Mouse (Mus musculus) olfactory bulb, adult 2 months (tissue): Measurements from ENCODE around the gene Elmsan1. TPM values are rescaled to one million over a fixed set of nuclear protein-coding genes. Genes with fewer than 3 reads are reported as not detected.

Experiments
- H3K27ac ChIP-seq: fragments of 200-500 bp; 2 replicates; pipeline ENCODE4 v1.5.1; 2012; ENCODE audit warnings: low read depth, low read length; ENCODE audit not compliant: insufficient read depth
- H3K4me1 ChIP-seq: fragments of 200-500 bp; 2 replicates; pipeline ENCODE4 v1.6.1; 2012; ENCODE audit warnings: low read length; ENCODE audit not compliant: control insufficient read depth, insufficient read depth
- H3K4me3 ChIP-seq: fragments of 200-500 bp; 2 replicates; pipeline ENCODE4 v1.5.1; 2012; ENCODE audit warnings: mild to moderate bottlenecking, low read depth, low read length, moderate library complexity; ENCODE audit not compliant: insufficient read depth
- CTCF ChIP-seq: fragments of 200-500 bp; IDR thresholded peaks from 2 replicates; pipeline ENCODE4 v1.5.1; 2012; ENCODE audit warnings: low read depth, mild to moderate bottlenecking, low read length, moderate library complexity; ENCODE audit not compliant: insufficient read depth
- POLR2A ChIP-seq: fragments of 200-500 bp; IDR thresholded peaks from 2 replicates; pipeline ENCODE4 v1.6.1; 2012; ENCODE audit warnings: mild to moderate bottlenecking, low read depth, low read length, moderate library complexity; ENCODE audit not compliant: insufficient read depth
- WGBS: fragments of 180-500 bp; shearing (Covaris S2); methylation state at CpG from one replicate; pipeline ENCODE4 v1.1.7; 2018; 5-methylcytosine and 5-hydroxymethylcytosine counted together
- polyA plus RNA-seq: library from polyadenylated mRNA; stranded (reverse); fragments of >200 nt; gene quantifications from 2 replicates; pipeline ENCODE4 v1.2.4, GENCODE M21; 2012; ENCODE audit warnings: low replicate concordance; ENCODE audit not compliant: missing spikeins, insufficient read depth, insufficient read length

The Elmsan1 gene
- polyA plus RNA-seq, 1 experiment: not detected

DNA sequence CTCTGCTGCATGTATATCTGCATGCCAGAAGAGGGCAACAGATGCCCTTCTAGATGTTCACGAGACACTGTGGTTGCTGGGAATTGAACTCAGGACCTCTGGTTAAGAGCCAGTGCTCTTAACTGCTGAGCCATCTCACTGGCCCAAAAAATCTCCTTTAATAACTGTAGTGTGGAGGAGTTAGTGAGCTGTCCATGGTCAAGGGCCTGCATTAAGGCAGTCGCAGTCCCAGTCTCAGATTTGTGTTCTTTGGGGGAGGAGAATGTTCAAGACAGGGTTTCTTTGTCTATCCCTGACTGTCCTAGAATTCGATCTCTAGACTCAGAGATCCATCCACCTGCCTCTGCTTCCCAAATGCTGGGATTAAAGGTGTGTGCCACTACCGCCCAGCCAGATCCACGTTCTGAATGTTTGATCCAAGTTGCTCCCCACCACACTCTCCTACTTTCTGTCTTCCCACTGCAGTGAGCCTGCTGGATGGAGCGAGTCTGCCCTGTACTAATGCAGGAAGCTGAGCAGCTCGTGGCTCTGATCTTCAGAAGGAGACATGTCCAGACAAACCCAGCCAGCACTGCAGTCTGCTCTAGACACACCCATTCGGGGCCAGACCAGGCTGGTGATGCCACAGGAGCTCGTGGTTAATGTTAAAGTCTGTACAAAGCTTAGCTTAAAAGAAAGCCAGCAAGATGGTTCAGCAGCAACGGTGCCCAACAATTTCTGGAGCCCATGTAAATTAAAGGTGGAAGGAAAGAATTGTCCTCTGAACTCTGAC lies 17.5 kb upstream of the Elmsan1 start:
- no peak for TF ChIP-seq POLR2A
- TF ChIP-seq CTCF: no peak
- WGBS: 87% methylated on average over 10 of the region's 10 CpGs
- Histone ChIP-seq H3K4me3 (no peak overlapping the region), H3K4me1 (no peaks in the 10 kb centered on the region), H3K27ac (no peak overlapping the region)

DNA sequence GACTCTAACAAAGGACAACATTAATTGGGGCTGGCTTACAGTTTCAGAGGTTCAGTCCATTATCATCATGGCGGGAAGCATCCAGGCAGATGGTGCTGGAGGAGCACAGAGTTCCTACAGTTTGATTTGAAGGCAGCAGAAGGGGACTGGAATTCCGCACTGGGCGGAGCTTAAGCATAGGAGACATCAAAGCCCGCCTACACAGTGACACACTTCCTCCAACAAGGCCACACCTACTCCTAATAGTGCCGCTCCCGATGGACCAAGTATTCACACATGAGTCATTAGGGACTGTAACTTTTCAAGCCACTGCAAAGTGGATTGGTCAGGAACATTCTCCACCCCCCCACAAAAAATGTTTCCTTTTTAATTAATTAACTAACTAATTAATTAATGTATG lies 16.9 kb upstream of the Elmsan1 start:
- 92% methylated on average over 6 of the region's 6 CpGs for WGBS
- no peaks in the 10 kb centered on the region for H3K4me1 ChIP-seq
- no peak overlapping the region for H3K4me3 ChIP-seq
- no peak overlapping the region for H3K27ac ChIP-seq
- TF ChIP-seq POLR2A (no peak), CTCF (no peak)

DNA sequence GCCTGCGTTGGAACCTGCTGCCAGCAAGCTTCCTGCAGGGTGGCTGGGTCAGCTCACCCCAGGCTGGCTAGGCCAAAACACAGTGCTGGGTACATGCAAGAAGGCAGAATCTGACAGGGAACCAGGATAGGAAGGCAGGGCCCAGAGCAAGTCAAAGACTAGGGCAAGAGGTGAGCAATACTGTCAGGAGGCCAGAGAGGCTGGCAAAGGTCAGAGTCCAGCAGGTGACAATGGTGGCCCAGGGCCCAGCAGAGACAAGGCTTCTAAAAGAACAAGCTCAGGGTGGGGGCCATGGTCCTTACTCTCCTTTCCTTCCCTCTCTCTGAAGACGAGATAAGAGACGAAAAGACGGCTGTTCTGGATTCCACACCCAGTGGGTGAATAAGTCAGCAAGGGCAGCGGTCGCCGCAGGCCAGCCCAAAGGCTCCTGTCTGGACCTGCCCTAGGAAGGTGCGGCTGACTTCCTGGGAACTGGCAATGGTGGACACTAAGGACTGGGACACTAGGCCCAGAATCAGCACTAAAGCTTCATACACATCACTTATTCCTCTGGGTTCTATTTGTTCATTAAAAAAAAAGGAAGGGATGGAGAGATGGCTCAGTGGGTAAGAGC lies 14.9 kb upstream of the Elmsan1 start:
- TF ChIP-seq CTCF (no peak), POLR2A (no peak)
- H3K4me3 ChIP-seq: no peak overlapping the region
- no peaks in the 10 kb centered on the region for H3K4me1 ChIP-seq
- 94% methylated on average over 8 of the region's 8 CpGs for WGBS
- H3K27ac ChIP-seq: no peak overlapping the region

DNA sequence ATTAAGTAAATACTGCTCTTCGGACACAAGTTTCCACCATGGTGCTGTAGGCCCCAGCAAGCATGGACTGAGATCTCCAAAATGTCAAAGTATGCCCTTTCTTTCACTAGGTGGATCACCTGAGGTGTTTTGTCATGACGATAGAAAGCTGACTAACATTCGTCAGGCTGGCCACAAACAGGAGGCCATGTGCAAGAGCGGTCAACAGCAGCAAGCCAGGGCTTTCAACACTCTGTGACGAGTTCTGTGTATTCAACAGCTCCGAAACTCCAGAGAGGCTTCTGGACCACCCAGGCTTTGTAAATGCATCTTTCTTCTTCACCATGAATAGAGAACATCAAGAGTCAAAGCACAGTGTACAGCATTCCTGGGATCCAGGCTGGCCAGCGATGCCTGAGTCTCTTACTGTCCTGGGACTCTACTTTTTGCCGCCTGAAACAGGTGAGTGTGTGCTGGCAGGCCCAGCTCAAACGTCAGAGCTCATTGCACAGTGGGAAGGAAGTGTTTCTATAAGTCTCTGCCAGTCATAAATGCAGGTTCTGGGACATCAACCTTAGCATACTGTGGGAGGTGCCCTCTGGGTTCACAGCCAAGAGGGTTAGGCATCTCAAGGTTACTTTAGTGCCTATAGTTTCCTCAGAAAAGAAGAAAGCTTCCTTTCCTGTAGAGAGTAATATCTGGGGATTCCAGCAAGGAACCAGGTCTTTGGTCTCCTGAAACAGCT lies 7.6 kb upstream of the Elmsan1 start:
- H3K4me1 ChIP-seq: peaks cover 5% of the 10 kb centered on the region
- H3K27ac ChIP-seq: no peak overlapping the region
- no peak for TF ChIP-seq CTCF
- TF ChIP-seq POLR2A: no peak
- WGBS: 89% methylated on average over 9 of the region's 9 CpGs
- H3K4me3 ChIP-seq: no peak overlapping the region

DNA sequence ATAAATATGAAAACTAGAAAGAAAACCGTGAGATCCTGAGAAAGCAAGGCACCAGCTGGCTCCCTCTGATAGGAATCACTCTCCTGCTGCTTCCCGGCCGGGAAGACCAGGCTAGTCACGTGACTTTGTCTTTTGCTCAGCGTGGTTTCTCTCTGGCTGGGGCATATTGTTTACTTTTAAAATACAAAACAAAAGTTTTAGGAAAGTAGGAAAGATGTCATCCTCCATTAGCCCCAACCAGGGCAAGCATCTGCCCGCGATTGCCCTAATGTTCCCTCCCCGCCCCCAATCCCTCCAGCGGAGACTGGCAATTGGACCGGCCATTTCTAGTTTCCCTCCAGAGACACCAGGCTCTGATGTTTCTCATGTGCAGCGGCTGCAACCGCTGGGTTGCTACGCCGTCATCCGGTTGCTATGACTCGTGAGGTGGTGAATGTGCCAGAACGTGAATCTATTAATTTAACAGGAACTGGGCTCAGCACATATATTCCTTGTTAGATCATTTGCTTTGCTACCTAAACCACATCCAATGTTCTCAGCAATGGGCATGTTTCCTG lies 3.8 kb upstream of the Elmsan1 start:
- TF ChIP-seq POLR2A (no peak), CTCF (no peak)
- 4% methylated on average over 17 of the region's 17 CpGs for WGBS
- H3K4me1 ChIP-seq: peaks cover 12% of the 10 kb centered on the region
- no peak overlapping the region for H3K27ac ChIP-seq
- H3K4me3 ChIP-seq: peak overlapping the region; percentile 38

DNA sequence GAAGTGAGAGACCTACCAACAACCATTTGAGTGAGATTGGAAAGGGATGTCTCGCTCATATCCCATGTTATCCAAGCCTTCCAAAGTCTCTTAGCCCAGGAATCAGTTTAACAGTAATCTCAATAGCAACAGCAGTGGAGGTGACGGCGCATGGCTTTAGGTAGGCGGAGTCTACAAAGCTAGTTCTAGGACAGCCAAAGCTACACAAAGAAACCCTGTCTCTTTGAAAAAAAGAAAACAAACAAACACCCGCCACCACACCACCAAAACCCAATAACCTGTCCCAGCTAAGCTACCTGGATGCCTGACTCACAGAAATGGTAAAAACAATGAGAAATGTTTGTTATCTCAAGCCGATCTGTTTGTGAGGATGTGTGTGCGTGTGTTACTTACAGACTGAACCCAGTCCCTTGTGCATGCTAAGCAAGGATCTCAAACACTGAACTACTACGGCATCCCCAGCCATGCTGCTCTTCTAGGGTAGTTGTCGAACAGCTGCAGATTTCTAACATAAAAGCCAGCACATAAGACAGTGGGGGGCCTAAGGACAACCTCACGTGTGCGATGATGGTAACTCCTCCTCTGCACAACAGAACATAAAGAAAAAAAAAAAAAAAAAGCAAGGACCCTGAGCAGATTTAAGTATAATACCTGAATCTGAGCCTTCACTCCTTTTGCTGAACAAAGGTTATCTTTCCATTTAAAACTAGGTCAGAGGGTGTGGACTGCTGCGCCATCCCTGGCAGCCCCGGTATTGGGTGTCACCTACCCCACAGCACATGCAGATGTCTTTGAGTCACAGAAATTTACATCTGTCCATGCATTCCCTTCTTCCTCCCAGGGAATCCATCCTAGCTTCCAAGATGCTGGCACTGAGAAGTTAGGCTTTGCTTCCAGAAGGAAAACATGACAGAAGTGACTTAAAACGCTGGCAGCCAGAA lies 2.5 kb upstream of the Elmsan1 start:
- peaks cover 14% of the 10 kb centered on the region for H3K4me1 ChIP-seq
- no peak overlapping the region for H3K4me3 ChIP-seq
- 75% methylated on average over 14 of the region's 14 CpGs for WGBS
- TF ChIP-seq POLR2A (no peak), CTCF (no peak)
- no peak overlapping the region for H3K27ac ChIP-seq

DNA sequence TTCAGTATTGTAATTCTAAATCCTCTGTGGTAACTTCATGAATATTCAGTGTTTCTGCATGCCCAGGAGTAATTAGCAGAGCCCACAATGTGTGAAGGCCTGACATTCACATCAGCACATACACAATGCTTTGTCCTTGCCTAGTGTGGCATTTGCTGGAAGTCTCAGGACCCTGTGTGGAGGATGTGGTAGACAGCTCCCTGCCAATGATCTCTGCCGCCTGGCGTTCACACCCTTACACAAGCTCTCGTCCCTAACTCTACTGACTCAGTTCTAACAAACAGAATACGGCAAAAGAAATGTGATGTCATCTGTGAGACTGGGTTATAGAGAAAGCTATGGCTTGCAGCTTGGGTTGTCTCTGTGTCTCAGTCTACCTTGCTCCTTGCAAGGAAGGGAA lies 1.8 kb upstream of the Elmsan1 start:
- Histone ChIP-seq H3K4me3 (no peak overlapping the region), H3K27ac (no peak overlapping the region), H3K4me1 (peaks cover 14% of the 10 kb centered on the region)
- no peak for TF ChIP-seq POLR2A
- no peak for TF ChIP-seq CTCF
- 74% methylated on average over 4 of the region's 4 CpGs for WGBS

DNA sequence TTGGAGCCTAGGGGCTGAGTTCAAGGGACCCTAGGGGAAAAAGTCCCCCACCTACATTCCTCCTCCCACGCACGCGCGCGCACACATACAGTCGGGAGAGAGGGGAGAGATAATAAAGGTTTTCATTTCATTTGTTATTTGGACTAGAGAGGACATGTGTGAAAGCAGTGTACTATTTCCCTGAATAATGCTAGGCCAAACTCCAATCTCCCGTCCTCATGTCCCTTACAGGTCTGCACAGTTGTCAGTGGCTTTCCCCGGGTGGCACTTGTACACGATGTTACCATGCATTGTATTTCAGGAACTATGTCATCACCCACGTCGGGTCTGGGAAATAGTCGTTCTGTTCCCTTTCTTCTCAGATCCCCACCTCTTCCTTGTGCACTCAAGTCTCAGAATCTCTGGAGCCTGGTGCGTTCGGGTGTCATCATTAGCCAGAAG lies 460 bp upstream of the Elmsan1 start:
- no peak for TF ChIP-seq CTCF
- no peak for TF ChIP-seq POLR2A
- Histone ChIP-seq H3K27ac (peak overlapping the region; percentile 28; the same call in 1 of the 2 replicates), H3K4me3 (peak overlapping the region; percentile 54), H3K4me1 (peaks cover 20% of the 10 kb centered on the region)
- WGBS: 11% methylated on average over 14 of the region's 14 CpGs
